Mouse (Mus musculus) limb, embryonic 14.5 days (tissue): ENCODE data around the gene Dram1. TPM values are rescaled to one million over a fixed set of nuclear protein-coding genes. Genes with fewer than 3 reads are reported as not detected.

ENCODE experiments used
- ATAC-seq: fragments of 200-750 bp; cut with Nextera tagmentation; 2 replicates; pipeline ENCODE4 v1.8.0; 2017; ENCODE audit warnings: low read depth, moderate number of reproducible peaks, moderate TSS enrichment; ENCODE audit not compliant: low FRiP score
- DNase-seq: peaks from one replicate; pipeline ENCODE4 v3.0.0-alpha.2; 2015; ENCODE audit warnings: low spot score
- H3K27ac ChIP-seq: fragments of 300-500 bp; sonication (generic); replicated peaks from 2 replicates; pipeline ENCODE4 v1.5.1; 2014; ENCODE audit warnings: low read depth, mild to moderate bottlenecking, low read length, moderate library complexity, mixed read lengths
- H3K27me3 ChIP-seq: fragments of 300-500 bp; sonication (generic); 2 replicates; pipeline ENCODE4 v1.6.1; 2014; ENCODE audit warnings: low read length, mixed read lengths; ENCODE audit not compliant: control insufficient read depth, insufficient read depth
- H3K36me3 ChIP-seq: fragments of 300-500 bp; sonication (generic); 2 replicates; pipeline ENCODE4 v1.6.1; 2014; ENCODE audit warnings: mild to moderate bottlenecking, low read length, moderate library complexity, mixed read lengths; ENCODE audit not compliant: control insufficient read depth, insufficient read depth
- H3K4me1 ChIP-seq: fragments of 300-500 bp; sonication (generic); 2 replicates; pipeline ENCODE4 v1.6.1; 2014; ENCODE audit warnings: antibody characterized with exemption, low read length, mixed read lengths; ENCODE audit not compliant: control insufficient read depth, insufficient read depth
- H3K4me2 ChIP-seq: fragments of 300-500 bp; sonication (generic); replicated peaks from 2 replicates; pipeline ENCODE4 v1.6.1; 2014; ENCODE audit warnings: low read depth, mild to moderate bottlenecking, low read length, moderate library complexity; ENCODE audit not compliant: severe bottlenecking
- H3K4me3 ChIP-seq: fragments of 300-500 bp; sonication (generic); replicated peaks from 2 replicates; pipeline ENCODE4 v1.5.1; 2014; ENCODE audit warnings: low read length
- H3K9ac ChIP-seq: fragments of 300-500 bp; sonication (generic); 2 replicates; pipeline ENCODE4 v1.6.1; 2014; ENCODE audit warnings: mild to moderate bottlenecking, low read depth, low read length, moderate library complexity; ENCODE audit not compliant: severe bottlenecking
- H3K9me3 ChIP-seq: fragments of 300-500 bp; sonication (generic); 2 replicates; pipeline ENCODE4 v1.6.1; 2016; ENCODE audit warnings: low read length; ENCODE audit not compliant: control insufficient read depth
- POLR2A ChIP-seq: fragments of 200-500 bp; IDR thresholded peaks from 2 replicates; pipeline ENCODE4 v1.8.0; 2012; ENCODE audit warnings: inconsistent platforms, mild to moderate bottlenecking, moderate library complexity, borderline replicate concordance; ENCODE audit not compliant: insufficient read depth, insufficient read length; ENCODE audit errors: extremely low read depth
- WGBS: fragments of 180-500 bp; shearing (Covaris S2); extraction: QIAGEN DNeasy Blood & Tissue Kit; methylation state at CpG from one replicate; pipeline ENCODE4 v1.1.7; 2014; 5-methylcytosine and 5-hydroxymethylcytosine counted together
- polyA plus RNA-seq, 2 experiments: library from polyadenylated mRNA; depleted of rRNA in 1 of 2; stranded (reverse) in 1 of 2; unstranded in 1 of 2; fragments of >200 nt; fragmentation: Nextera tagmentation in 1 of 2; extraction: Ambion mirVana in 1 of 2; gene quantifications; 2 replicates each; pipeline versions ENCODE4 v1.2.1 to v1.2.3; 2012 to 2014

Dram1 gene
- polyA plus RNA-seq, 2 experiments = 1.8 to 2.2 TPM

DNA sequence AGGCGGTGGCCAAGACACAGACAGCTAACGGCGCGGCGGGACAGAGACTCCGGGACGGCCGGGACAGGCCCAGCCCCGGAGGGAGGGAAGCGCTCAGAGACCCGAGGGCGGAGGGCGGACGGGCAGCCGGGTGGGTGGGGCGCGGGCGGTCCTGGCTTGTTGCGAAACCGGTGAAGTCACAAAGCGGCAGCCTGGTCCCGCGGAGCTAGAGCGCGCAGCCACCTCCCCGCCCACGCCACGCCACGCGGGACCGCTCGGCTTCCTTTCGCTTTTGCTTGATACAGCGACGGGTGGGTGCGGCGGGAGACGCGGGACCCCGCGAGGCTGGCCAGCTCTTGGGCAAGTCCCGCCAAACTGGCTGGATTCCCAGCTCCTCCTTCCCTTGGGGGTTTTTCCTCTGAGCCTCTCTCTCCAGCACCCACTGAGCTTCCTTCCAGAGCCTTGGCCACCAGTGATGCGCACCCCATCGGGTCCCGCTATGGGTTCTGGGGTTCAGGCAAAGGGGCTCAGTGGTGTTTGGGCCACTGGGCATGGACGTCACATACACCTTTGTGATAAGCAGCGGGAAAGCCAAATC, 21.8 kb downstream of the Dram1 start:
- Histone ChIP-seq H3K27me3 (0 out of 2 replicates have a peak, but pooled peaks cover 7% of the 10 kb centered on the region), H3K4me3 (peak overlapping the region; percentile 58), H3K4me1 (peaks cover 4% of the 10 kb centered on the region; the same call in 1 of the 2 replicates), H3K9me3 (no peaks in the 10 kb centered on the region; the same call in 1 of the 2 replicates), H3K9ac (peak overlapping the region; percentile 67), H3K36me3 (no peaks in the 10 kb centered on the region), H3K27ac (no peak overlapping the region), H3K4me2 (peak overlapping the region; percentile 90)
- peak; percentile 34; the same call in 1 of the 2 replicates for ATAC-seq
- DNase-seq = peak; percentile 44
- WGBS = 5% methylated on average over 27 of the region's 47 CpGs
- no peak for TF ChIP-seq POLR2A

DNA sequence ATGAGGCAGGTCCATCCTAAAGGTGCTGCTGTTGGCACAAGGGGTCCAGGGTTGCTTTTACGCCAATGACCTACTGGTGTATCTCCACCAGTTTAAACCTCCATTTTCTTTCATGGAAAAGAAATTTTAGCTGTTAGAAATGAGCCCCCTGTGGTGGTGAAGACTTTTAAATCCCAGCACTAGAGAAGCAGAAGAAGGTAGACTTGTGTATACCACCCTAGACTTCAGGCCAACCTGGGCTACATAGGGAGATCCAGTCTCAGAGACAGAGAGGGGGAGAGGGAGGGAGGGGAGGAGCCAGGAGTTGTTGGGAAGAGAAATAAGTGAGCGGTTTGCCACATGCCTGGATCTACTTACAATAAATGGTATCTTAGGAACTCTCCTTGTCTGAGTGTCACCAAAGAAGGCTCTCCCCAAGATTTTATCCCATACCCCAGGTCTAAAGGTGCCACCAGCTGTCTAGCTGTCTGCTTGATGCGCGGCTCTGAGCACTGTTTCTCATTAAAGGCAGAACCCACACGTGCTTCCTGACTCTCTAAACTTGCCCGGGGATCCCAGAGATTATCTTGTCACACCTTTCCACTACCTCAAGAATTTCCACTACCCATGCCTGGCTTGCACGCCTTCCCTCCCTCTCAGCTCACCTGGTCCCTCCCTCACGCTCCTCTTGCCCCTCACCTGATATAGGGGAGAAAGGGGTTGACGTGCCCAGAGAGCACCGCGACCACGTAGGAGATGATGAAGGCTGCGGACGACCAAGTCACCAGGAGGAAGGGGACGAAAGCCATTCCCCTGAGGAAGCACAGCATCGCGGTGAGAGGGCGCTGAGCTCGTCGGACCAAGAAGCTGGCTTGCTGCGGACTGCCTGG, 22.5 kb downstream of the Dram1 start:
- Histone ChIP-seq H3K27ac (no peak overlapping the region), H3K9me3 (no peaks in the 10 kb centered on the region; the same call in 1 of the 2 replicates), H3K4me2 (peak overlapping the region; percentile 90), H3K4me3 (peak overlapping the region; percentile 58), H3K27me3 (0 out of 2 replicates have a peak, but pooled peaks cover 7% of the 10 kb centered on the region), H3K4me1 (peaks cover 6% of the 10 kb centered on the region; the same call in 1 of the 2 replicates), H3K36me3 (no peaks in the 10 kb centered on the region), H3K9ac (peak overlapping the region; percentile 67)
- ATAC-seq (no peak), DNase-seq (no peak)
- no peak for TF ChIP-seq POLR2A
- WGBS = 9% methylated on average over 21 of the region's 21 CpGs

GRCm38 (mm10) chr10:88354599-88354998, 24.3 kb downstream of the Dram1 start:
- H3K4me2 ChIP-seq = no peak overlapping the region
- no peak overlapping the region for H3K9ac ChIP-seq
- no peak overlapping the region for H3K4me3 ChIP-seq
- no peak for ATAC-seq
- no peak overlapping the region for H3K27ac ChIP-seq
- no peaks in the 10 kb centered on the region; the same call in 1 of the 2 replicates for H3K9me3 ChIP-seq
- 0 out of 2 replicates have a peak, but pooled peaks cover 7% of the 10 kb centered on the region for H3K27me3 ChIP-seq
- 62% methylated on average over 5 of the region's 5 CpGs for WGBS
- no peak for DNase-seq
- H3K4me1 ChIP-seq = peaks cover 13% of the 10 kb centered on the region
- no peak for TF ChIP-seq POLR2A
- H3K36me3 ChIP-seq = no peaks in the 10 kb centered on the region

GRCm38 (mm10) chr10:88352549-88352948, 26.3 kb downstream of the Dram1 start:
- Histone ChIP-seq H3K4me3 (no peak overlapping the region), H3K27ac (no peak overlapping the region), H3K9me3 (no peaks in the 10 kb centered on the region; the same call in 1 of the 2 replicates), H3K4me2 (no peak overlapping the region), H3K27me3 (0 out of 2 replicates have a peak, but pooled peaks cover 7% of the 10 kb centered on the region), H3K9ac (no peak overlapping the region), H3K4me1 (peaks cover 13% of the 10 kb centered on the region), H3K36me3 (no peaks in the 10 kb centered on the region)
- 85% methylated on average over 2 of the region's 2 CpGs for WGBS
- no peak for TF ChIP-seq POLR2A
- no peak for ATAC-seq
- DNase-seq = no peak

DNA sequence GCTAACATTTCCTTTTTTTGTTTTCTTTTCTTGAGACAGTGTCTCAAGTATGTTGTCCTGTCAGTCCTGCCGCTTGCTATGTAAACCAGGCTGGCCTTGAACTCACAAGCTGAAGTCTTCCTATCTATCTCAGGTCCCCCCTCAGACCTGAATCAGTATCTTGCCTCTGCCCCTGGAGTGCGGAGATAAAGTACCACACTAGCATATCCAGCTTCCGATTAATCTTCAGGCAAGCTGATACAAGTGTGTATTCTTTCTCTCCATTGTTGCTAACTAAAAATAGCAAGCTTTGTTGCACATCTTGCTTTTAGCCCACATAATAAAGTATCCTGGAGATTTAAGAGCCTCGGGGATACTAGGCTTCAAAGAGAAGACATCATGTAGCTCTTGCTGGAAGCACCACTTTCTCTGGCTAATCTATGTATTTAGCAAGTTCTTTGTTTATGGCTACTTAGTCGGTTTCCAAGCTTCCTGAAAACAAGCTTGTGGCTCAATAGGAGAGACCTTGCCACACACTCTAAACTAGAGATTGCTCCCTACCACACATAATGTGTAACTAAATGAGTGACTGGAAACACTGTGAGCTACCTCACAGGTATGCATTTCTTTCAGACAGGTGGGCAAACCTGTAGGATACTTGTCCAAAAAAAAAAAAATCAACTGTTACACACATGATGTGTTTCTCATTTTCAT, 27.3 kb downstream of the Dram1 start:
- H3K9me3 ChIP-seq = no peaks in the 10 kb centered on the region
- no peak overlapping the region for H3K4me2 ChIP-seq
- no peak overlapping the region for H3K27ac ChIP-seq
- H3K9ac ChIP-seq = no peak overlapping the region
- DNase-seq (no peak), ATAC-seq (no peak)
- peaks cover 10% of the 10 kb centered on the region for H3K4me1 ChIP-seq
- 0 out of 2 replicates have a peak, but pooled peaks cover 4% of the 10 kb centered on the region for H3K27me3 ChIP-seq
- H3K4me3 ChIP-seq = no peak overlapping the region
- no peaks in the 10 kb centered on the region for H3K36me3 ChIP-seq
- 62% methylated on average over 5 of the region's 5 CpGs for WGBS
- no peak for TF ChIP-seq POLR2A
